Mouse (Mus musculus): ENCODE data around the gene Fads2. TPM values are rescaled to one million over a fixed set of nuclear protein-coding genes. Genes with fewer than 3 reads are reported as not detected.

The Fads2 gene
- polyA plus RNA-seq, 2 experiments from 2014 or later, result 0.34 TPM; not detected in 1

DNA sequence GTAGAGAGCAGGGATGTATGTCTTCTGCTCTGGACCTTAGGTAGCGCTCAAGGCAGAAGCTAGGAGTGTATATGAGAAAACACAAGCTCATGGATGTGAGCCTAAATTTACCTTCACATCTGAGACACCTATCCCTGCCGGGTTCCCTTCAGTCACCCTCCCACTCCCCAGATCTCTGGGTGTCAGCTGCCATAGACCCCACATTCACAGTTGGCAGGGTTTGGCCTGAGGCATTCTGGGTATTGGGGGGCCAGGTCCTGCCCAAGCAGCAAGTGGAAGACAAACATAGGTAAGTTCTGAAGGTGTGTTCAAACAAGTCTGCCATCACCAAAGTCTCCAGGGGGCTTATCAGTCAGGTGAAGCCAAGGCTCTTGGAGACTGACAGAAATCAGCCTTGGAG is 39.9 kb downstream of the Fads2 start:
- no peak for ATAC-seq

DNA sequence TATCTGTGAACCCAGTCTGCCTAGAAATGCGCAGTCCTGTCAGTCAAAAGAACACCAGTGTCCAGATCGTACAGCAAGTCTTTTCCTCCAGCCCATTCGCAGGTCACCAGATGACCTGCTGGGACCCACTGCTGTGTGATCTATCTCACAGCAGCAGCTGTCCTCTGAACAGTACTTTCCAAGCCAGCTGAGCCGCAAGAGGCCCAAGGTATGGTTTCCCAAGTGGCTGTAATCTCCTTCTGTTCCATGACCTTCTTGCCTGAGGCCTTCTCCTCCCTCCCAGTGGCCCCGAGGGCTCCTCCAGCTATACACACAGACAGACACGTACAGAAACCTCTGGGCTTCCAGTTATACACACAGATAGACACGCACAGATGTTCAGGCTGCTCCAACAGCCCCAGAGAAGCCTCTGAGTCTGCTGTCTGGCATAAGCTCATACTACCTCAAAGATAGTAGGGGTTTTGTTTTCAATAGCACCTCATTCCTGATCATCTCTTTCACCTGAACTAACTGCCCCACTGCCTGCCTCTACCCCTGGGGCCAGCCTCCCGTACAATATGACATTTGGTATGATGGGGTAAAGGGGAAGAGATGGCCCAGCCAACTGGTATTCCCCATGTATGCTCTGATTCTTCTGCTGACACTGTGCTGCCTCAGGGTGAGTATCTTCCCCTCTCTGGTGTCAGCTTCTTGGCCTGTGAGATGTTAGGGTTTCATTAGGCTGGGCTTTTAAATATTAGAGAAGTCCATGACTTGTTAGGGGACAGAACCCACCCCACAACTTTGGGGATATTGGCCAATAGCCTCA is 40.6 kb downstream of the Fads2 start:
- ATAC-seq, result no peak

DNA sequence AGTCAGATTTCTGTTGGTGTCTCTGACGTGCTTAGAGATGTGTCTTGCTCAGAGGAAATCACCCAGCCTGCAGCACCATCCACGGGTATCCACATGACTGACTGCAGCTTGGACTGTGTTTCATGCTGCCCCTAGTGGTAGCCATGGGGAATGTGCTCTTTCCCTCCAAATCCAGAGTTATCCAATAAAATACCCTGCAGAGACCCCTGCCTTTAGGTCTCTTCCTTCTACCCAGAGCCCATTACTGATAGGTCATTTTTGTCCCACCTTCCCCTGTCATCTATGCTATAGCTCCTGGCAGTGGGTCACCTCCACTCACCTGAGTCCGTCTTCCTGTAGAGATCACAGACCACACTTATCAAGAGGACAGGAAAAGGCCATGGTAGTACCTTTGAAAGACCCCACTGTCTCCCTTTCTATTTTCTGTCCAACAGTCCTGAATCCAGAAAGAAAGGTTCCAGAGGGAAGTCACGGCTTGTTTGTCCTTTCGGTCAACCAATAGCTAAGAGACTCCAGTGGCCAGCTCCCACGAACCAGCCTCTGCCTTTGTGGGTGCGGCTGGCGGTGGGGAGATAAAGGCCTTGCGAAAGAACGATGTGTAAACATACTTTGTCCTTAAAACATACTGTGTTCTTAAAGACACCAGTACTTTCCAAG is 41.5 kb downstream of the Fads2 start:
- no peak for ATAC-seq

DNA sequence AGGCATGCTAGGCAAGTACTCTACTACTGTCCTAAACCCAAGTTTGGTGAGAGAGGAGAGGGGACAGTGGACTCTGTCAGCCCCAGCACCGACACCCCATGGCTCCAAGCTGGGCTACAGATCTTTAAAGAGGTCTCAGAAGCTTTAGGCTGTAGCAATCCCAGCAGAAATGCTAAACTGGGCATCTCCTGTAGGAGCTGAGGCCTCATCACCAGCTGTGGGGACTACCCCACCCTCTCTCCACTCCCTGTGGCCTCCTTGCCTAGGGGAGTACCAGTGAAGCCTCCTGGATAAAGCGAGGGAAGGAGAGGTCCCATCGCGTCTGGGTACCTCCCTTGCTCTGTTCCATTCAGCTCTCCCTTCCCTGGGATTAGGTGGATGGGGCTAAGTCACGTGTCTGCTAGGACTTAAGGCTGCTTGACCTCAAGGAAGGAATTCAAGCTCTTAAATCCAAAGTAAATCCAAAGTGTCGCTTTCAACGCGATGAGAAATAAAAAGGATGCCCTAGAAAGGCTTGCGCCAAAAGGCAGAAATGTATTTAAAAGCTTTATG is 42.6 kb downstream of the Fads2 start:
- ATAC-seq, result no peak

DNA sequence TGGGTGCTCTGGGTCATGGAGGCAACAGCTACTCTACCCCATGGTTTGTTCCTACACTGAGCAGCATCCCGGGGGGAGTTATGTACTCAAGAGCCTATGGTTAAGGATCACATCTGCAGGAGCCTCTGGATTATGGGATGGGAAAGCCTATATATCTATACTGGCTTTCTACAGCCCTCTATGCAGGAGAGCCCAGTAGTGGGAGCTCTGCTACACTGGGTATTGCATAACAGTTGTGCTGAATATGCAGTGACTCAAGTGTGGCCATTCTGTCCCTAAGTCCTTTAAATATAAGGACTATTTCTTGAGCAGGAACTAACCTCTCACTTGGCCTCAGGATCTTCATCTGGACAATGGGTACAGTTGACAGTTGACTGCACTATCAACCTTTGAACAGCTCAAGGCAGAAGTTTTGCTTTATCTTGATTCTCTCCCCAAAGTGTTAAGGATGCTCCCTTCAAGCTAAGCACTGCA is 43.2 kb downstream of the Fads2 start:
- no peak for ATAC-seq

DNA sequence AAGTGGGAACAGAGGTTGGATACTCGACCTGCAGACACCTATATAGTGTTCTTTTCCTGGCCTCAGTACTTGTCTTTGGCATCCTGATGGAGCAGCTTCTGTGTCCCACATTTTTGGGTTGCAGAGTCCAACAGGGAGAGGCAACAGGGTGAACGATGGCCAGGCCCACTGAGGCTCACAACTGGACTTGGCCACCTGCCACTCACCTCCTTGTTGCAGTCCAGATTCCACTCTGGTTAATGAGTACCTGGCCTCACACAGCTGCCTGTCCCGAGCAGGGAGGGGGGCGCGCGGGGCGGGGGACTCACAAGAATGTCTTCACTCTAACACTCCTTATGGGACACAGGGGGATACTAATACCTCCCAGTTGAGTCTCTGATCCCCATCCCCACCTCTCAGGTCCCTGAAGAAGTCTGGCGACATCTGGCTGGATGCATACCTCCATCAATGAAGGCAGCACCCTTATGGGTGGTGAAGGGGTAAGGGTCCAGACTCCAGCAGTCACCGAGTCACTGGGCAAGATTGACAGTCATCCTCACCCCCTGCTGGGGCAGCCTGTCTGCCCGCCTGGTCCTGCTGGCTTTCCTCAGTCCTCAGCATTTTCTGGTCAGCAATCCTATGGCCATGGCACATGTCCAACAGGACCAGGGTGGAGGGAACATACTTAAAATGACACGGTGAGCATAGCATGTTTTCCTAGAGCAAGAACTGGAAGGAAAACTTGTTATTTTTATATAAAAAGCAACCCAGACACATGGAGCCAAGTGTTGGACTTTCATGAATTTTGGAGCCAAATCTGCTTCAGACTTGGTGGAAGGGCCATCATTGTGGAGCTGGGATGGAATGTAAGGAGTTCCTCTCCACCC is 43.8 kb downstream of the Fads2 start:
- no peak for ATAC-seq

DNA sequence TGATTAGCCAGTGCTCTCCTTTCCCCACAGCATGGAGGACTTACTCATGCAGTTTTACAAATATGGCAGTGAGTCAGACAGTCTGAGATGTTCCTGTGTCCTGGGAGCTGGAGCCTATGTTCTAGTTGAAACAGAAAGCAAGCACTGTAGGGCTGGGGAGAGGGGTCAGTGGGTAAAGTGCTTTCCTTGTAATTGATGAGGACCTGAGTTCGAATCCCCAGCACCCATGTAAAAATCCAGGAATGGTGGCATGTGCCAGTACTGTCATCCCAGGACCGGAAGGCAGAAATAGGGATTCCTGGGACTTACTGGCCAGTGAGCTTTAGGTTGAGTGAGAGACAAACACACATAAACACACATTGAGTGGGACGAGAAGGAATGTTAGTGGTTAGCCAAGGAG is 44.9 kb downstream of the Fads2 start:
- no peak for ATAC-seq

DNA sequence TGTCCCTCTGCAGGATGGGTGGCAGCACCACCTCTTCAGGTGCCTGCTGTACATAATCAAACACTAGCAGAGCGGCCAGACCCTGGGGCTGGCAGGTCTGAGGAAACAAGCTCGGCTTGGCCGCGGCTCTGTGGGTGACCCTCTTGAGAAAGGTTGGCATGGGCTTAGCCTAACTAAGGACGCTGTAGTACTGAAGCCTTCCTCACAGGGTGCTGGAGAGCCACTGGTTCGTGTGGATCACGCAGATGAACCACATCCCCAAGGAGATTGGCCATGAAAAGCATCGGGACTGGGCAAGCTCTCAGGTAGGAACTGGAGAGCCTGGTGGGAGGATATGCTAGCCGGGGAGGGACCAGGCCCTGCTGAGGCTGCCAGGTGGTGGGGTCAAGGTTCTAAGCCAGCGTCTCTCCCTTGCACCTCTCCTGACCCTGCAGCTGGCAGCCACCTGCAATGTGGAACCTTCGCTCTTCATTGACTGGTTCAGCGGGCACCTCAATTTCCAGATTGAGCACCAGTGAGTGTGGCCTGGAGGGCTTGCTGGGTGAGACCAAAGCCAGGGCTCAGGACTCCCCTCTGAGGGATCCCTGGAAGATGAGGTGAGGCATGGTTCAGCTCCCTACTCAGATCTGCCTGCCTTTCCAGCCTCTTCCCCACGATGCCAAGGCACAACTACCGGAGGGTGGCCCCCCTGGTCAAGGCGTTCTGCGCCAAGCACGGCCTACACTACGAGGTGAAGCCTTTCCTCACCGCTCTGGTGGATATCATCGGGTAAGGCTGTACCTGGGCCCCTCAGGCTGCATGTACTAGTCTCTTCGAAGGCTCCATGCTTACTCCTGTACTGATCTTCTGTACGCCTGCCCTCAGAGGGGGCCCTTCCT is 45.5 kb downstream of the Fads2 start:
- no peak for ATAC-seq

DNA sequence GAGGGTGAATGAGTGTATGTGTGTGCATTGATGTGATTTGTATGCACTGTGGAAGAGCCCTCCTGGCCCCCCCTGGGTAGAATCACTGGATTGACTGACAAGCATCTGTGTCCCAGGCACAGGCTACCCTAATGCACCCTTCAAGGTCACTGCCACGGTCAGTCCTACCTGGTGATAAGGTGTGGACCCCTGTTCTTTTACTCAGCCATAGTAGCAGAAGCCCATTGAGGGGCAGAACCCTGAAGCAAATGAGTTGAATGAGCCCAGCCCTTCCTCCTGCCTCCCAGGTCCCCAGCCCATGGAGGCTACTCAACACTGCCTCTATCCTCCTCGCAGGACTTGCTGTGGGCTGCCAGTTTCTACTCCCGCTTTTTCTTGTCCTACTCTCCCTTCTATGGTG is 46.3 kb downstream of the Fads2 start:
- no peak for ATAC-seq

DNA sequence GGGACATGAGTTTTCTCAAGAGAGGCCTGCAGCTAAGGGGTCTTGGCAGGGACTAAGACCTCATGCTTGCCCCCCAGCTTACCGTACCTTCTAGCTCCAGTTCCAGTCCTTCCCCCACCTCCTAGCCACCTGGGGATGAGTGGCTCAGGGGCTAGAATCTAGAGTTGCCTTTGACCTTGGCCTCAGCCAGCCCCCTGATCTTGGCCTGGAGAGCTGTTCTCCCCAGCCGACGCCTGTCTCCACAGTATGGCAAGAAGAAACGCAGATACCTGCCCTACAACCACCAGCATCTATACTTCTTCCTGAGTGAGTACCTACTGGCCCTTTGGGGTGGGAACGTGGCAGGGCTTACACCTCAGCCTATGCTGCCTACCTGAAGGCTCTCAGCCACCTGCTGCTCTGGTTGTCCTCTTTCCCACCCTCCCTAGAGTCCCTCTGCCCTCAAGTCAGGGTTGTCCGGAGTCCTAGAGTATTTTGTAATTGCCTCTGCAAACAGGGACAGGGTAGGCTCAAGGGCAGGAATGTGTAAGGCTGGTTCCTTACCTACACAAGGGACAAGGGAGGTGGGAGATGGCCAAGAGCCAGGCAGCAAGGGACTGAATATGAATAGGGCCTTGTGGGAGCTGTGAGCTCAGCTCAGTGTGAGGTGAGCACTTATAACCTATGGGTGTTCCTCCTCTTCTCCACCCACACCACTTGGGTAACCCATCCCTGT is 47.0 kb downstream of the Fads2 start:
- no peak for ATAC-seq

DNA sequence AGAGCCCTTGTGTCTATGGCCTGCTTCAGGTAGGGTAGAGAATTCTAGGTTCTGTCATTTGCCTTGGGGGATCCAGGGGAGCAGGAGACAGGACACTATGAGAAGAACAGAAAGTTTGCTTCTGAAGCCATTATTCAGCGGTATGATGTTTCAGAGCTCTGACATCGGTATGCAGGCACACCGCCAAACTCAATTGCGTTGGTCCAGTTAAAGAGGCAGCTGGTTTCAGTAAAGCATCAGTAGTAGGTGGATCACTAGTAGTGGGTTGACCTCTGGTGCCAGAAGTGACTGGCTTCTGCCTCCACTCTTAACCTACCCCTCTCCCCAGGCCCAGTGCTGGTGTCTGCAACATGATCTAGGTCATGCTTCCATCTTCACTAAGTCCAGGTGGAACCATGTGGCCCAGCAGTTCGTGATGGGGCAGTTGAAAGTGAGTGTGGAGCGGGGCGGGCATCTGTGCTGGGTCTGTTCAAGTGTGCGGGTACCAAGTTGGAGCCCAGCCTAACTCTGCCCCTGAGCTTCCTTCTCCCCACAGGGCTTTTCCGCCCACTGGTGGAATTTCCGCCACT is 47.8 kb downstream of the Fads2 start:
- no peak for ATAC-seq

DNA sequence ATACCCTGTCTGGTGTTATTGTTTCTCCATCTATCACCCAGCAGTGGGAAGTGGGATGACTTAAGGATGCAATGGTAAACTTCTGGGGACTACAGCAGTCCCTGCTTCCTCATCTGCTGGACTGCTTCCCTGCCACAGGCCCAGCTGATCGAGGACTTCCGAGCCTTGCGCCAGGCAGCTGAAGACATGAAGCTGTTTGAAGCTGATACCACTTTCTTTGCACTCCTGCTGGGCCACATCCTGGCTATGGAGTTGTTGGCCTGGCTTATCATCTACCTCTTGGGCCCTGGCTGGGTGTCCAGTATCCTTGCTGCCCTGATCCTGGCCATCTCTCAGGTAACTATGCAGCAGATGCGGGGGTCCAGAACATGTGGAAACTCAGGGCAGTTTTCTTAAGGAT is 48.8 kb downstream of the Fads2 start:
- no peak for ATAC-seq

DNA sequence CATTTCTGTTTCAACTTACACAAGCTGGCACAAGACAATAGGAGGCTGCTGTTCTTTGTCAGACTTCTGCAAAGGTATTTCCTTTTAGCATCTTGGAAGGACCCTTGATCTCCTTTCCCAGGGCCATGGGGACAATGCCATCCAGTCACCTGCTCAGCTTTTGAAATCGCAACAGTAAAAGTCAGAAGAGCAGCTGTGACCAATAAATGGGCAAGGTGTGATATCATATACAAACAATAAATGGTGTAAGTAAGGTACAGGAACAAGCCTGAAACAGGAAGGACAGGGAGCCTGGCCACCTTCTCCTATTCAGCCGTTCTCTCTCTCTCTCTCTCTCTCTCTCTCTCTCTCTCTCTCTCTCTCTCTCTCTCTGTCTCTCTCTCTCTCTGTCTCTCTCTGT is 51.1 kb downstream of the Fads2 start:
- no peak for ATAC-seq

DNA sequence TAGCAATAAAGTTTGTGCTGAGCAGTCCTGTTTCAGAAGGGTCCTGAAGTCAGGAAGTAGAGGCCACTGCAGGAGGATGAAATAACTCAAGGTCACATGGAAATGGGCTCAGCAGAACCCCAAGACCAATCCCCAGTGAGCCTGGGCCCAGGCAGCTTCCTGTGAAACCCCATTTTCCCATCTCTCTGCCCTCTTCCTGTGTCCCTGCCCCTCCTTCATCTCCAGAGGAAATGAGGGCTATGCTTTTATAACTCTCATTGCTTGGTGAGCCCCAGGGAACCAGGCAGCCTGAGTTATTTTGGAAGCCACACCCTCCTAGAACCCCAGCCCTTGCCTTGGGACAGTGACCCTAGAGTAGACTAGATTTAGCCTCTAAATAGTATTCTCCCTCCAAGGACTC is 52.0 kb downstream of the Fads2 start:
- ATAC-seq, result no peak

DNA sequence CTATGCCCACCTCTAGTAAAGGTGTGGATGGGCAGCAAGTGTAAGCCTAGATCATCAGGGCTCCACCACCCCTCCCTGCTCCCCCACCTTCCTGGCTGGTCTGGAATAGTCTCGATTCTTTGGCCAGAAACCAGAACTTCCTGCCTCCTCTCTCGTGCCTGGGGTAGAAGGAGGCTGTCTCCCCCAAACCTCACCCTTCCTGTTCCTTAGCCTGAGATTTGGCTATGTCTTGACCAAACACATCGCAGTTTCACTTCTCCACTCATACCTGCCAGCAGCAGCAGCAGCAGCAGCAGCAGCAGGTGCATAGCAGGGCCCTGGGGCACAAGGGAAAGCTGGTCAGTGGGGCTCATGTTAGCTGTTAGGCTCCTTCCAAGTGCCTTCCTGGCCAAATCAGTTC is 54.6 kb downstream of the Fads2 start:
- no peak for ATAC-seq

DNA sequence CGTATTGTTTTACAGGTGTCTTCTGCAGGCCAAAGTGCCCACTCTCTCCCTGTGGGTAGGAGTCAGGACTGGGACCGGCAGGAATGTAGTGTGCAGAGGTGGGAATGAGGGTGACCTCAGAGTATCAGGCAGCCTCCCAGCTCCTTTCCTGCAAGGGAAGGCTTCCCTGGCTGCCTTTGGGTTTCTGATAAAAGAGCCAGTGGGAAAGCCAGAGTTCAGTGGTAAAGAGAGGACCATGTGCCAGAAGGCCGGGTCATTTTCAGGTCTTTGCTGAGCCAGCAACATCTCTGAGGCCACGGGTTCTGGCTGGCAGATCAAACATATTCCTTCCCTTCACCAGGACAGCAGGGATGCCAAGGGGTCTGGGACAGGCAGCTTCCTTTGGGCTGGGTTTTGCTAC is 55.2 kb downstream of the Fads2 start:
- no peak for ATAC-seq

DNA sequence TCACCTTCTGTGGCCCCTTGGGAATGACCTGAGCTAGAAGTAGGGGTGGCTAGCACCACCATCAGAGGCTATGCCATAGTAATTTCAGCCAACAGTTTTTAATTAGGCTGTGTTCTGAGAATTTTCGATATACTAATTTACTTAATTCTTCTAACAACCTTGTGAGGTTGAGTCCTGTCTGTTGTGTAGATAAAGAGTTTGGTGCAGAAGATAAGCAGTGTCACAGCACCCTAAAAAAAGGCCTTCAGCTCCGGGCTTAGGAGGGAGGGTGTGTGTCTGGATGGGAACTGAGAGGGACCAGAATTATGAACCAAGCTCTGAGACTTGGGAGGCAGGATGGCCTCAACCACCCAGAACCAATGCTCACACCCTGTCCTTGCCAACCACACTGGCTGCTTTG is 55.8 kb downstream of the Fads2 start:
- no peak for ATAC-seq

DNA sequence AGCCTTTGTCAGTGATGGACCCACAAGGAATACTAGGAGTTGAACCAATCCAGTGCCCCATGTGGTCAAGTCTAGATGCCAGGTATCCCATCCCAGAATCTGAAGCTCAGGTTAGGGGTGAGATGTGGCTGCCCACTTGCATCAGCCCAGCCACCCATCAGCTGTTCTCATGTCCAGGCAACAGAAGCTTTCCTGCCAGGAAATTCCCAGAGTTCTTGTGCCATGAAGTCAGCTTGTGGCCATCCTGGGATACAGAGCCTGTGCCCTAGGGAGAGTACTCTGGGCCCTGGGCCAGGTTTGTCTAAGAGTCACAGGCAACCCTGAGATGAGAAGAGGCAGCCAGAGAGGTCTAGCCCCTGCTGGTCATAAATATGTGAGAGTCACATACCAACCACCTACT is 57.9 kb downstream of the Fads2 start:
- ATAC-seq, result no peak

DNA sequence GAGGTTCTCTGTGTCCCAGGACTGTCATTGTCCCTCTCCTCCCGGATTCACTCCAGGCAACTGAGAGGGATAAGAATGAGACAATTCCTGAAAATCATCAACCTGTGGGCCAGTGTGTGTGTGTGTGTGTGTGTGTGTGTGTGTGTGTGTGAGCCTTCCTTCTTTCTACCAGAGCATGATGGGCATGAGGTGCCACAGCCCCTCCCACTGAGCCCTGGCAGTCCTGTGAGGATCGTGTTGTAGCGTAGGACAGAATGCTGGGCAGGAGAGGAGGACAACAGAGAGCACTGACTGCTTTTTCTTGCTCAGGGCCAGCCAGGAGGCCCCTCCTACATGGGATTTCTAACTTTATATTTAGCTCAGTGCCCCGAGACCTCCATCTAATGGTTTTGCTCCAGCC is 58.7 kb downstream of the Fads2 start:
- no peak for ATAC-seq

DNA sequence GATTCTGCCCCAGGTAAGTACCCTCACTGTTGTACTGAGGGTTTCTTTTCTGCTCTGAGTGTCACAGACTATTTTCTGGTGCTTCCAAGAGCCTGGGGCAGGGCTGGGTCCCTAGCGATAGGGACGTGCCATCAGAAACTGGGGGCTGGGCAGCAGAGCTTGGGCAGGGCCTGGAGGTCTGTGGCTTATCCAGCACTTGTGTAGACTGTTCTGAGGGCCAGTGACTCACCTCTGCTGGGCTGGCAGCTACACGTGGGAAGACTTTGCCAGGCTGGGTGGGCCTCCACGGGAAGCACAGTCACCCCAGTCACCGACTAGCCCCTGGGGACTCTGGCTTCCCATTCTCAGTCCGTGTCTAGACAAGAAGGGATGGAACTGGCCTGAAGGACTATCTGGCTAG is 59.3 kb downstream of the Fads2 start:
- ATAC-seq, result no peak
